Mouse (Mus musculus) cerebral cortex, adult 2 months (tissue): Measurements from ENCODE around the gene Clip1.

Experiments used
- WGBS: fragments of 180-500 bp; shearing (Covaris S2); methylation state at CpG from one replicate; pipeline ENCODE4 v1.1.7; 2018; 5-methylcytosine and 5-hydroxymethylcytosine counted together

Gene Clip1

DNA sequence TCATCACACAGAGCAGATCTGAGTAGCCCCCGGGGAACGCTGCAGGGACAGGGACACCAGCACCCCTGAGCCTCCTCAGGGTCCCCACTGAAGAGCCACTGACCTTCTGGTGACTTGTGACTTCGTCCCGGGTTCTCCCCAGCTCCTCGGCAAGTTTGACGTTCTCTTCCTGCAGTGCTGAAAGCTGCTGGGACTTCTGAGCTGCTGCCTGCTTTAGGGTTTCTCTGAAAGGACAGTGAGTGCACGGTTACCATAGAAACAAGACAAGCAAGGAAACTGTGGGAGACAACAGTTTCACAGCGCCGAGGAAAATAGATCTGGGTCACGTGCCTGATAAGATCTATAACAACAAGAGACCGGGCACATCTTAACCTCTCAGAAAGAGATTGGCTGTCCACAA is 80.9 kb downstream of the Clip1 start:
- WGBS: 24% methylated on average over 11 of the region's 11 CpGs

DNA sequence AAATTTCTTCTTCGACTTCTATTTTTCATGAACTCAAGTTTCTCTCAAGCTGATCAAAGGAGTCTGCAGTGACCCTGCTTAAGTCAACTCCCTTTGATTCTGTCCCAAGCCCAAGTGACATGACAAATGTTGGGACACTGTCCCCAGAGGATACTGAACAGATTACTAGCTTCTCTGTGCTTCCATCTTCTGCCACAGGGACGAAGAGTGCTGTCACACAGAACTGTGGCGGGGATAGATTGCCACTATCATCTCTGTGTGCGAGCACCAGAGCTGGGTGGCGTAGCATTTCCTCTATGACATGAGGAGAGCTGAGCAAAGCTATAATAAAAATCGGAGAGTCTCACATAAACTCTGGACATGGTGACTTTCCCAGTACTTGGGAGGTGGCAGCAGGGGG is 82.2 kb downstream of the Clip1 start:
- WGBS: 48% methylated on average over 6 of the region's 6 CpGs

- WGBS: 66% methylated on average over 6 of the region's 6 CpGs
Measured at GRCm38 (mm10) chr5:123599319-123599718, 85.1 kb downstream of the Clip1 start.

DNA sequence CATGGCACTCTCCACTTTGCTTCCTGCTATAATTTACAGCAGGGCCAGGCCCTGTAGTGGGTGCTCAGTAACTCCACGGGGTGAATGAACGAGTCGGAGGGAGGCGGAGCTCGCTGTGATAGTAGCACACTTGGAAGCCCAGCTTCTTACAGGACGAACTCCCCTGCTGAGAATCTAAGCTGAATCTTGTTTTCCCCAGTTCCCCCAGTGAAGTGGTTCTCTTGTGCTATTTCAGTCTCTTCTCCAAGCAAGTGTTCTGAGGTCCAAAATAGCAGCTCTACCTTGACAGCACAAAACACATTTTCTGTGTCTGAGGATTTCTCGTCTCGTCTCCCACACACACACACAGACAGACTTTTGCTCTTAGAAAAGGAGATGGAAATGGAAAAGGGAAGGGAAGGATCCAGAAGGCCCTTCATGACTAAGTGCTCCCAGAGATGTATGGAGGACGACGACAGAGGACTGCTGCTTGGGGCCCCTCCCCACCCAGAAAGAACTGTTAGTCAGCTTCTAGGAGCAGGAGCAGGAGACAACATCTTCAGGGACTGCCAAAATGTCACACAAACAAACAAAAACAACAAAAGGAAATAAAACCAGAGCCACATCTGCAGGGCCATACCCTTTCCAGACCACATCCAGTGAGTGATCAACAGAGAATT is 90.7 kb downstream of the Clip1 start:
- 45% methylated on average over 10 of the region's 10 CpGs for WGBS

- WGBS: 71% methylated on average over 6 of the region's 6 CpGs
Measured at GRCm38 (mm10) chr5:123580043-123580442, 104.4 kb downstream of the Clip1 start.

- WGBS: 82% methylated on average over 3 of the region's 3 CpGs
Measured at GRCm38 (mm10) chr5:123576696-123577095, 107.7 kb downstream of the Clip1 start.

GRCm38 (mm10) chr5:123573362-123573761 is 111.1 kb downstream of the Clip1 start:
- 58% methylated on average over 8 of the region's 8 CpGs for WGBS

DNA sequence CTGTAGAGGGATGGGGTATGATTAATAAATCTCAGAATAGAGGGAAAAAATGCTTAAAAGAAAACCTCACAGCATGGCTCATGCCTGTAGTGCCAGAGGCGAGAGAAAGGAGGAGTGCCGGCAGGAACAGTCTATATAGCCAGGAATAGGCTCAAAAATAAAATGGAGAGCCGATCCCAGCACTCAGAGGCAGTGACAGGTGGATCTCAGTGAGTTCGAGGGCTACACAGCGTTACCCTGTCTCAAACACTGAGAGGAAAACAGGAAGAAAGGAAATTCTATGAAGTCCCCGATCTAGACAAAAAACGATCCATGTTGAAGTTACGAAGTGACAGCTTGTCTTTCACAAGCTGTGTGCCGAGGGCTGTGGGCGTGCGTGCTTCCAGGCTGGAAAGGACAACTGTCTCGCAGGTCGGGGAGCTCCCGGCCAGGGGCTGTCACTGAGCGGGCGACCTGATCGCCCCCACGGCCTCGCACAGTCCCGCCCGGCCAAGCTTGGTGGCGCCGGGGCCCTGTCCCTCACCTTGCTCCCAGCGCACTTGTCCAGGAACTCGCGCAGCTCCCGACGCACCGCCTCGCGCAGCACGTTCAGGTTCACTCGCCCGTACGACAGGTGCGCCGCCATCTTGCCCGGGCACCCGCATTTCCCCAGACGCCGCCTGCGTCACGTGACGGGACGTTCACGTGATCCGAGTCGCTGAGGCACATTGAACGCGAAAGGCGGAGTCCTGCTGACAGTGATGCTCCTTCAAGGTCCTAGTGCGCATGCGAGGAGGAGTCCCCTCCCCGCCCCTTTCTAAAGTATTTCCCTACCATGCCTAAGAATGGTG is 111.8 kb downstream of the Clip1 start, which contains the start of gene Vps33a:
Gene Vps33a (minus strand): TSS at position 682 of the 830 bp plus-strand sequence.
- under 1% methylated on average over 54 of the region's 54 CpGs for WGBS

- 68% methylated on average over 11 of the region's 11 CpGs for WGBS
Measured at GRCm38 (mm10) chr5:123561128-123561527, 123.3 kb downstream of the Clip1 start.

DNA sequence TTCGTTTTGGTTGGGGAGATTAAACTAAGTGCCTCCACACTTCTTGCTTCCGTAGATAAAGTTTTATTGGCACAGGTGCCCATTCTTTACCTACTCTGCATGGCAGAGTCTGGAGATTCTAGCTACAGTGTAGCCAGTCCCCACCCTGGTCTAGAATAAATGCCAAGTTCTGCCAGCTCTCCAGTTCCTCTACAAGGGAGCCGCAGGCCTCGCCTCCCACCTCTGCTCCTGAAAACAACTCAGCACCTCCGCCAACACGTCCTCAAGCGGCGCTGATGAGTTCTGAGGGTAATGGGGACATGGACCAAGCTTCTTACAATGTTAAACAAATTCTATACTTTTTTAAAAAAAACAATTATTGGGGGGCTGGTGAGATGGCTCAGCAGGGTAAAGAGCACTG is 124.8 kb downstream of the Clip1 start:
- 62% methylated on average over 8 of the region's 8 CpGs for WGBS

GRCm38 (mm10) chr5:123556451-123556850 is 128.0 kb downstream of the Clip1 start:
- 42% methylated on average over 2 of the region's 2 CpGs for WGBS

- 81% methylated on average over 7 of the region's 7 CpGs for WGBS
Measured at GRCm38 (mm10) chr5:123555693-123556092, 128.7 kb downstream of the Clip1 start.

- 93% methylated on average over 10 of the region's 10 CpGs for WGBS
Measured at GRCm38 (mm10) chr5:123533801-123534200, 150.6 kb downstream of the Clip1 start.

DNA sequence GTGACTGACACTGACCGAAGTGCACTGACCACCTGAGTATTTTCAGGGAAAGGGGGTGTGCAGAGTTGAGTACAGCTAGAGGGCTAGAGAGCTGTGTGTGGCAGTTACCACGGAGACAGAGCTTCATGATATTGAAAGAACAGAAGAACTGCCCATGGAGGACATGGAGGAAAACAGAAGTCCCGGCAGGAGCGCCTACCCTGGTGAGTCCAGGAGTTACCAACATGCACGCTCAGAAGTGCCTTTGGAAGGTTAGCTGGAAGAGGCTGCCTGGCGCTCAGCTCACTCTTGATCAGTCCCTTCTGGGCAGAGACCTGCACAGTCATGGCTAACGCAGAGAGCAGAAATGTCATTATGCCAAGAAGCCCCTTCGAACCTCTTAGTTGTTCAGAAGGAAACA is 154.4 kb downstream of the Clip1 start:
- WGBS: 81% methylated on average over 8 of the region's 8 CpGs

DNA sequence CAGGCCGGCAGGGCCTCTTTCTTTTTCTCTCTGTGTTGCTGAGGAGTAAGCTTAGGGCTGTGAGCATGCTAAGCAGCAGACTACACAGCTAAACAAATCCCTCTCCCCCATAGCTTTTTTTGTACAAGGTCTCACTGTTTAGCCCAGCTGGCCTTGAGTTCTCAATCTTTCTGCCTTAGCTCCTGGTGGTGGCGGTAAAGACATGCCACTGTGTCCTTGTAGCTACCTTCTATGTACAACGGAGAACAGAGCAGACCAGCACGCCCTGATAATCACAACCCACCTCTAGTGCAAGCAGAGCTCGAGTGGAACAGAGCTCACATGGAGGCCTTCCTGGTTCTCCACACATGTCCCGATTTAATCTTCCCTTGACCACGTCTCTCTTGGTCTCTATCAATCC is 155.8 kb downstream of the Clip1 start:
- WGBS: 54% methylated on average over 7 of the region's 7 CpGs
